Mouse (Mus musculus): ENCODE measurements around the gene Vps51. TPM values are rescaled to one million over a fixed set of nuclear protein-coding genes. Genes with fewer than 3 reads are reported as not detected.

The Vps51 gene
- 66.0 and 70.8 TPM in 2 replicates for polyA plus RNA-seq (2016; fragmentation: Nextera tagmentation; extraction: Ambion mirVana)

GRCm38 (mm10) chr19:6076564-6077393 lies at the start of gene Vps51:
TSS of gene Vps51 (minus strand) at chr19:6077231.
- ATAC-seq (ENCODE audit: low FRiP score), result peak; percentile 92
- peak within 1 kb of the TSS; percentile 74 for H3K9ac ChIP-seq
- peak within 1 kb of the TSS; percentile 82 for H3K4me2 ChIP-seq
- peak within 1 kb of the TSS; percentile 75 for H3K4me3 ChIP-seq (replicated peaks)
- WGBS, result under 1% methylated on average over 33 of the region's 33 CpGs
- peaks cover 15% of the 10 kb centered on the region for H3K4me1 ChIP-seq
- H3K36me3 ChIP-seq (replicated peaks), result peaks cover 32% of the 10 kb centered on the region
- no peaks in the 10 kb centered on the region for H3K27me3 ChIP-seq
- H3K27ac ChIP-seq, result peak within 1 kb of the TSS; percentile 86
- no peaks in the 10 kb centered on the region for H3K9me3 ChIP-seq

- H3K4me1 ChIP-seq, result 0 out of 2 replicates have a peak, but pooled peaks cover 7% of the 10 kb centered on the region
- 24% methylated on average over 4 of the region's 4 CpGs for WGBS
- no peaks in the 10 kb centered on the region for H3K27me3 ChIP-seq
- ATAC-seq (ENCODE audit: low FRiP score), result no peak
- H3K27ac ChIP-seq, result no peak overlapping the region
- H3K4me2 ChIP-seq, result no peak overlapping the region
- no peak overlapping the region for H3K9ac ChIP-seq
- no peaks in the 10 kb centered on the region for H3K36me3 ChIP-seq (replicated peaks)
- no peaks in the 10 kb centered on the region for H3K9me3 ChIP-seq
- no peak overlapping the region for H3K4me3 ChIP-seq (replicated peaks)
These were observed 49.3 kb upstream of the Vps51 start for GRCm38 (mm10) chr19:6126289-6126688.

- H3K9ac ChIP-seq, result no peak overlapping the region
- H3K4me3 ChIP-seq (replicated peaks), result no peak overlapping the region
- no peak overlapping the region for H3K27ac ChIP-seq
- H3K4me2 ChIP-seq, result no peak overlapping the region
- H3K36me3 ChIP-seq (replicated peaks), result no peaks in the 10 kb centered on the region
- no peak for ATAC-seq (ENCODE audit: low FRiP score)
- H3K27me3 ChIP-seq, result no peaks in the 10 kb centered on the region
- 83% methylated on average over 2 of the region's 2 CpGs for WGBS
- H3K4me1 ChIP-seq, result 0 out of 2 replicates have a peak, but pooled peaks cover 7% of the 10 kb centered on the region
- H3K9me3 ChIP-seq, result no peaks in the 10 kb centered on the region
These were observed 47.9 kb upstream of the Vps51 start for GRCm38 (mm10) chr19:6124898-6125297.

- WGBS, result 72% methylated on average over 8 of the region's 8 CpGs
- Histone ChIP-seq H3K9ac (no peak overlapping the region), H3K27ac (peak overlapping the region; percentile 65)
These were observed 46.3 kb upstream of the Vps51 start for GRCm38 (mm10) chr19:6123330-6123729.

GRCm38 (mm10) chr19:6121761-6122160 lies 44.7 kb upstream of the Vps51 start:
- H3K27me3 ChIP-seq, result no peaks in the 10 kb centered on the region
- H3K4me3 ChIP-seq (replicated peaks), result no peak overlapping the region
- no peak overlapping the region for H3K4me2 ChIP-seq
- H3K27ac ChIP-seq, result no peak overlapping the region
- H3K36me3 ChIP-seq (replicated peaks), result 0 out of 2 replicates have a peak, but pooled peaks cover 1% of the 10 kb centered on the region
- H3K9me3 ChIP-seq, result no peaks in the 10 kb centered on the region
- ATAC-seq (ENCODE audit: low FRiP score), result no peak
- H3K9ac ChIP-seq, result 0 out of 2 replicates have a peak overlapping the region, but pooled peaks have one; percentile 12
- H3K4me1 ChIP-seq, result peaks cover 16% of the 10 kb centered on the region
- WGBS, result 34% methylated on average over 18 of the region's 19 CpGs

More at GRCm38 (mm10) chr19:6123330-6123729, 46.3 kb upstream of the Vps51 start:
- Histone ChIP-seq H3K4me1 (peaks cover 10% of the 10 kb centered on the region), H3K4me2 (no peak overlapping the region), H3K27me3 (no peaks in the 10 kb centered on the region), H3K36me3 (replicated peaks) (no peaks in the 10 kb centered on the region), H3K4me3 (replicated peaks) (no peak overlapping the region), H3K9me3 (no peaks in the 10 kb centered on the region)
- no peak for ATAC-seq (ENCODE audit: low FRiP score)

- peak; percentile 49 for ATAC-seq (ENCODE audit: low FRiP score)
These were observed 41.7 kb upstream of the Vps51 start for GRCm38 (mm10) chr19:6118677-6119185.

GRCm38 (mm10) chr19:6117986-6118676 lies 41.1 kb upstream of the Vps51 start, which contains the start of gene Sac3d1:
TSS of gene Sac3d1 (minus strand) at chr19:6118650.
- ATAC-seq (ENCODE audit: low FRiP score), result peak; percentile 89
- WGBS, result under 1% methylated on average over 77 of the region's 77 CpGs

More at GRCm38 (mm10) chr19:6118677-6119185, 41.7 kb upstream of the Vps51 start:
- peak overlapping the region; percentile 98 for H3K27ac ChIP-seq
- peaks cover 28% of the 10 kb centered on the region for H3K36me3 ChIP-seq (replicated peaks)
- no peaks in the 10 kb centered on the region for H3K27me3 ChIP-seq
- peak overlapping the region; percentile 92 for H3K9ac ChIP-seq
- H3K4me1 ChIP-seq, result peaks cover 21% of the 10 kb centered on the region
- H3K4me2 ChIP-seq, result peak overlapping the region; percentile 94
- peak overlapping the region; percentile 85 for H3K4me3 ChIP-seq (replicated peaks)
- WGBS, result under 1% methylated on average over 8 of the region's 8 CpGs
- no peaks in the 10 kb centered on the region for H3K9me3 ChIP-seq

GRCm38 (mm10) chr19:6117346-6117985 lies 40.4 kb upstream of the Vps51 start:
- Histone ChIP-seq H3K9ac (peak overlapping the region; percentile 92), H3K9me3 (no peaks in the 10 kb centered on the region), H3K36me3 (replicated peaks) (peaks cover 32% of the 10 kb centered on the region), H3K4me3 (replicated peaks) (peak overlapping the region; percentile 85), H3K27me3 (no peaks in the 10 kb centered on the region), H3K27ac (peak overlapping the region; percentile 98), H3K4me1 (peaks cover 21% of the 10 kb centered on the region), H3K4me2 (peak overlapping the region; percentile 94)
- WGBS, result 6% methylated on average over 32 of the region's 32 CpGs
- ATAC-seq (ENCODE audit: low FRiP score), result no peak

More at GRCm38 (mm10) chr19:6117986-6118676, 41.1 kb upstream of the Vps51 start, which contains the start of gene Sac3d1:
- H3K4me3 ChIP-seq (replicated peaks), result peak within 1 kb of the TSS; percentile 85
- peak within 1 kb of the TSS; percentile 92 for H3K9ac ChIP-seq
- H3K27me3 ChIP-seq, result no peaks in the 10 kb centered on the region
- no peaks in the 10 kb centered on the region for H3K9me3 ChIP-seq
- peak within 1 kb of the TSS; percentile 94 for H3K4me2 ChIP-seq
- H3K27ac ChIP-seq, result peak within 1 kb of the TSS; percentile 98
- peaks cover 28% of the 10 kb centered on the region for H3K36me3 ChIP-seq (replicated peaks)
- H3K4me1 ChIP-seq, result peaks cover 21% of the 10 kb centered on the region

- H3K36me3 ChIP-seq (replicated peaks), result peaks cover 38% of the 10 kb centered on the region
These were observed 39.3 kb upstream of the Vps51 start for GRCm38 (mm10) chr19:6116113-6116850.

GRCm38 (mm10) chr19:6113116-6113515 lies 36.1 kb upstream of the Vps51 start:
- Histone ChIP-seq H3K9ac (no peak overlapping the region), H3K4me3 (replicated peaks) (no peak overlapping the region), H3K27ac (no peak overlapping the region), H3K4me2 (no peak overlapping the region), H3K27me3 (no peaks in the 10 kb centered on the region), H3K4me1 (peaks cover 15% of the 10 kb centered on the region), H3K36me3 (replicated peaks) (peaks cover 38% of the 10 kb centered on the region), H3K9me3 (no peaks in the 10 kb centered on the region)
- WGBS, result 77% methylated on average over 6 of the region's 6 CpGs
- ATAC-seq (ENCODE audit: low FRiP score), result no peak

More at GRCm38 (mm10) chr19:6116113-6116850, 39.3 kb upstream of the Vps51 start:
- H3K4me2 ChIP-seq, result peak overlapping the region; percentile 94
- H3K4me3 ChIP-seq (replicated peaks), result peak overlapping the region; percentile 85; the same call in 1 of the 2 replicates
- peaks cover 21% of the 10 kb centered on the region for H3K4me1 ChIP-seq
- no peak overlapping the region for H3K27ac ChIP-seq
- no peak for ATAC-seq (ENCODE audit: low FRiP score)
- no peak overlapping the region for H3K9ac ChIP-seq
- H3K27me3 ChIP-seq, result no peaks in the 10 kb centered on the region
- 89% methylated on average over 15 of the region's 15 CpGs for WGBS
- H3K9me3 ChIP-seq, result no peaks in the 10 kb centered on the region

GRCm38 (mm10) chr19:6105586-6105985 lies 28.6 kb upstream of the Vps51 start, which contains the start of gene Naaladl1:
TSS of gene Naaladl1 (plus strand) at chr19:6105782.
- ATAC-seq (ENCODE audit: low FRiP score), result no peak
- Histone ChIP-seq H3K27ac (no peak within 1 kb of the TSS), H3K27me3 (no peaks in the 10 kb centered on the region), H3K4me2 (no peak within 1 kb of the TSS), H3K9ac (no peak within 1 kb of the TSS), H3K4me3 (replicated peaks) (no peak within 1 kb of the TSS), H3K36me3 (replicated peaks) (no peaks in the 10 kb centered on the region), H3K9me3 (no peaks in the 10 kb centered on the region), H3K4me1 (no peaks in the 10 kb centered on the region)
- 88% methylated on average over 7 of the region's 7 CpGs for WGBS
